Mouse (Mus musculus) myocyte (in vitro differentiated cells): ENCODE results near the gene Parp8.

Source experiments
- MAX ChIP-seq: IDR thresholded peaks from one replicate; pipeline ENCODE4 v1.6.1; 2011; ENCODE audit warnings: low read depth, mild to moderate bottlenecking, control low read depth
- MYOG ChIP-seq, 3 experiments: IDR thresholded peaks; one replicate each; pipeline ENCODE4 v1.6.1; 2011; ENCODE audit warnings: control low read depth in 2 of 3, low read depth in 2 of 3, mild to moderate bottlenecking in 2 of 3; ENCODE audit not compliant: insufficient read length in 2 of 3, control insufficient read depth in 1 of 3, insufficient read depth in 1 of 3
- USF1 ChIP-seq: IDR thresholded peaks from one replicate; pipeline ENCODE4 v1.6.1; 2011; ENCODE audit warnings: low read depth, mild to moderate bottlenecking, control low read depth, moderate library complexity

DNA sequence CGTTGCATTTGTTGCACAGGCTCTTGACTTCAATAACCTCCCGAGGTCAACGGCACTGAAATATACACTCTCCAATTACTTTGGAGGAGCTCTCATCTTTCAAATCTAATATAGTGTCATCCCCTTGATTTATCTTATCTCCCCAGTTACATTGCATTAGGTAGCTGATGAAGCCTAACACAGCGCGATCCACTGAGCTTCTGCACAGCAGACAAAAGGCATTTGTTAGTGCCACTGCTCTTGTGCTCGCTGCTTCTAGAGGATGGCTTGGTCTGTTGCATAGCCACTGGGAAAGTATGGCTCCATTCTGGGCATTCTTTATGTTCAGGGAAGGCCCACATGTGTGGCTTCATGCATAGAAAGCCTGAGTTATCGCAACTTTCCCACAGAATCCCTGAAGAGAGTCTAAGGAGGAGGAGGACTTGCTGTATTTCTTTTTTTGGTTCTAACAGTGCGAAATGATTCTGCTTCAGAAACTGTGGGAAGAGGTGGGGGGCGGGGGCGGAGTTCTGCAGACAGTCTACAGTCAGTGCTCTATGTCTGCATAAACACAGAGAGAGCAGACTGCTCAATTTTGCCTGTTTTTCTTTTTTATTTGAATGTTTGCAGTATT lies 145.7 kb downstream of the Parp8 start:
- TF ChIP-seq MAX (no peak), MYOG (IDR thresholded peaks at IDR 0.05; ENCODE audit: control insufficient read depth in 1 of 3, insufficient read depth in 1 of 3, insufficient read length in 2 of 3, low read depth in 2 of 3) (no peak), USF1 (no peak)
